Mouse (Mus musculus): ENCODE data around the gene Uncx.
"Not testable (repeated sequence)": the region's sequence is repeated elsewhere in the genome, so short reads cannot be mapped to it uniquely, and the experiment has no call there.

Gene Uncx

DNA sequence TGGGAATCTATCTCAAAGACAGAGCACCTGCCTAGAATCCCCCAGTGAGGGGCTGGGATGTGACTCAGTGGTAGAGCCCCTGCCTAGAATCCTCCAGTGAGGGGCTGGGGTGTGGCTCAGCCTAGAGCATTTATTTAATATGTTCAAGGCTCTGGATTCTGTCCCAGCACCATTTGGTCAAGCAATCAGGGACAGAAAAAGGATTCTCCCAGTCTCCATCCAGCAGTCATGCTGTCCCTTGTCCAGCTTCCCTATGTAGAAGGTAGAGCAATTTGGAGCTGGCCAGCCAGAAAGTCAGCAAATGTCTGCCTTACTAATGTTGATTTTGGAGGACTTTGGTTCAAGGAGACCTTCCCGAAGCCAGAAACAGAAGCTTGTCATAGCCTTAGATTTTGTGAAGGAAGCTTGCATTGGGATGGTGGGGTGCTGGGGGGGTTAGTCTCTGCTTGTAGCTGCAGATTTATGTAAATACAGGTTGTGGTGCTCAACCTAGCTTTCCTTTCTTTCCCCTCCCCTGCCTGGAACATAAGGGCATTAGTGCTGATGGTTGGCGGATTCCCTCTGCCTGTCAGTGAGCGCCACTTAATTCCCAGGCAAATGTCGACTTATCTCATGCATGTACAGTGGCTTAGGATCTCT is 18.2 kb downstream of the Uncx start:
- in situ Hi-C loops (cut with MboI, MseI): no loop called here

GRCm38 (mm10) chr5:139564663-139565062 is 21.4 kb downstream of the Uncx start:
- in situ Hi-C loops (cut with MboI, MseI): no loop called here

GRCm38 (mm10) chr5:139565462-139565861 is 22.2 kb downstream of the Uncx start:
- in situ Hi-C loops (cut with MboI, MseI): no loop called here

DNA sequence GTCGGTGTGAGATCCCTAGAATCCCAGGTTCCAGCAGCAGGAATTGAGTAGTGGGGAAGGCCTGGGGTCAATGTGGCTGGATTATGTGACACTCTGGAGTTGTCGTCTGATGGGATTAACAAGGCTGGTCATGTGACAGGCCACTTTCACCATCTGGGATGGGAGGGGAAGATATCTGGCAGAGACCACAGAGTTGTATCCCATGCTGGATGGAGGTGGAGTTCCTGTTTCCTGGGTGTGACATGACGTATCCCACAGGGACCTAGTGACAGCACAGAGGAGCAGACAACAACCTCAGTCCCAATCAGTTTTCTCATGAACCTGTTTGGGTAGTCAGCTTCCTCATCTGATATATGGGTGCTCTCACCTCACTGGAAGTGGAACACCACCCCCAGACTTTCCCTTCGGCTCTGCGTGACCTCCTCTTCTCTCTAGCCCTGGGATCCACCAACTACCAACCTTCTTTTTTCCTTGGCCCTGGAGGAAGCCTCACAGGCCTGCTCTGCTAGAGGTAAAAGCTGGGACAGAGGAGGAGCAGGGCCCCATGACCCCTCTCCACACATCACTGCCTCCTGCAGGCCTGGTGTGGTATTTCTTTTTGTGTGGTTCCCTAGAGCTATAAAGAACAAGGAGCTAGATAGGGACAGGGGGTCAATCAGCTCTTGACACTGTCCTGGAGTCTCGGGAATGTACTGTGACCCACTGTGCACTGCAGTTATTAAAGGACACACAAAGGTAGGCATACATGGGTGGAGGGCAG is 23.5 kb downstream of the Uncx start:
- in situ Hi-C loops (cut with MboI, MseI): no loop called here

DNA sequence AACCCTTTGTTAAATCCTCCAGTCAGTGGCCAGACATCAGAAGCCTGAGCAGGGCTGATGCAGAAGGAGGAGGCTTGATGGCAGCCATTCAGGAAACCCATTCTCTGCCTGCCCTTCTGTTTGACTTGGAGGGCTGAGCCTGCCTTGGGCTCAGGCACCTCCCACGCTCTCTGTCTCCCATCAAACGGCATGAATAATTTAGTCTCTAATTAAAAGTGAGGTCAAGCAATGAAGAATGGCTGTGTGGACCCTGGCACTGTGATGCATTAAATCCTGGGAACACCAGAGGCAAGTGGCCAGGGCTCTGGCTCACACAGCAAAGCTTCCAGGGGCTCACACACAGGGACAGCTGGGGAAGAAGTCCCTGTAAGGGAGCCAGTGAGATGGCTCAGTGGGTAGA is 24.8 kb downstream of the Uncx start:
- in situ Hi-C loops (cut with MboI, MseI): no loop called here

GRCm38 (mm10) chr5:139572526-139572925 is 29.2 kb downstream of the Uncx start:
- in situ Hi-C loops (cut with MboI, MseI): no loop called here

DNA sequence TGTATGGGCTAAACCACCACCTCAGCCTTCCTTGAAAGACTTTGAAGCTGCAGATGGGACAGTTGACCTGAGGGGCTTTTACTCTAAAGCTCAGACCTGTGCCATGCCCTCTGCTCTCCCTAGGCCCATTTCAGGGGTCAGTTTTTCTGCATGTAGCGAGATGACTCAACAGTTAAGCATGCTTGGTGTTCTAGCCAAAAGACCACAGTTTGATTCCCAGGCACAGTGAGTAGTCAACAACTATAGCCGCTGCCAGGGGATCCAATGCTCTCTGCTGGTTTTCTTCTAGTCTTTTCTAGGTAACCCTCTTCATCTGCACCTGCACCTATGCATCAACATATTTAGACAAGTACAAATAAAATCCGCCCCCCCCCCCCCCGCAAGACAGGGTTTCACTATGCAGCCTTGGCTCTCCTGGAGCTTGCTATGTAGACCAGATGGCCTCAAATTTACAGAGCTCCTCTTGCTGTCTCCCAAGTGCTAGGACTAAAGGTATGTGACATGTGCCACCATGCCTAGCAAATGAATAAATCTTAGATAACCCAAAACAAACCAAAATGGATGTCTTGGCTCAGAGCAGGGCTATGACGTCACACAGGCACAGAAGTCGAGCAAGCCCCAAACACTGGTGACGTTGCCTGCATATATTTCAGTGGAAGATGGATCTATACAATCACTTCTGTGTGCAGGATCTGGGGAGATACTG is 30.5 kb downstream of the Uncx start:
- in situ Hi-C loops (cut with MboI, MseI): no loop called here

GRCm38 (mm10) chr5:139575054-139575453 is 31.8 kb downstream of the Uncx start:
- in situ Hi-C loops (cut with MboI, MseI): no loop called here

GRCm38 (mm10) chr5:139580171-139580743 is 37.0 kb downstream of the Uncx start:
- in situ Hi-C loops (cut with MboI, MseI): no loop called here

- in situ Hi-C loops (cut with MboI, MseI): no loop called here
Measured at GRCm38 (mm10) chr5:139581308-139581868, 38.1 kb downstream of the Uncx start.

DNA sequence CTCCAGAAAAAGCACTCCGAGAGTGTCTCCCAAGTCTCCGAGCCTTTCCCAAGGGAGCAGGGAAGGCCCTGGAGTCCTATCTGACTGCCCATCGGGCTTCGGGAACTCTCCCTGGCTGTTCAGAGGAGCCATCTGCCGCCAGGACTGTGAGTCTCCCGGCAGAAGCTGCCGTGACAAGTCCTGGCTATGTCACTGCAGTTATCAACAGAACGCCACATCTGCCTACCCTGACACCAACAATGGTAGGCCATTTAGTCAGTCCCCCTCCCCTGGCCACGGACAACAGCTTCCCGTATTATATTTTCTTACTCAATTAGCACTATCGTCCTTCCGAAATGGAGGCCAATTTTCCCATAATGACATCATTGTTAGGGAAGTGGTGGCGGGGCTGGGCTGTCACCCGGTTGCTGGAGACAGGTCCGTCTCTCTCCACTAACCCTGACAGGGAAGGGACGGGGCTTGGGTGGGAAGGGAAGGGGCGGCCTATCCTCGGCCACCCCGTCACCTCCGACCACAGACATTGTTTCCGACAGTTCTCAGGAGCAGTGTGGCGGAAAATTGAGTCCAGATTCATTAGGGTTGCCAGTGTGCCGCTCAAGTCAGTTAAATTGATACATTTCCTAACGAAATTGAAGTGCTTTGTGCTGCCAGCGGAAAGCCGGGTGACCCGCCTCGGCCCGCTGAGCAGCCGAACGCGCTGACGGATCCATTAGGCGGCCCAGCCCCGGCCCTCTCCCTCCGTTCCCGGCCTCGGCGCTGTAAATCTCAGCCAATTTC is 41.9 kb downstream of the Uncx start:
- in situ Hi-C loops (cut with MboI, MseI): no loop called here

- in situ Hi-C loops (cut with MboI, MseI): no loop called here
Measured at GRCm38 (mm10) chr5:139585748-139586060, 42.4 kb downstream of the Uncx start.

DNA sequence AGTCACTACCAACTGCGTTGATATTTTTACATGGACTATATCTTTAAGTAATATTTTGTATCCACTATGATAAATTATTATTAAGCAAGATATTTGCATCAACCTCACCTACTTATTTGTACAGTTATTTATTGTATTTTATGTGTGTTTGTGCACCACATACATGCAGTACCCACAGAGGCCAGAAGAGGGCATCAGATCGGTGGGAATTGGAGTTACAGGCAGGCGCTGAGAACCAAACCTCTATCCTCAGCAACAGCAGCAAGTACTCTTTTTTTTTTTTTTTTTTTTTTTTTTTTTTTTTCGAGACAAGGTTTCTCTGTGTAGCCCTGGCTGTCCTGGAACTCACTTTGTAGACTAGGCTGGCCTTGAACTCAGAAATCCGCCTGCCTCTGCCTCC is 44.2 kb downstream of the Uncx start:
- in situ Hi-C loops (cut with MboI, MseI): not testable (repeated sequence)

DNA sequence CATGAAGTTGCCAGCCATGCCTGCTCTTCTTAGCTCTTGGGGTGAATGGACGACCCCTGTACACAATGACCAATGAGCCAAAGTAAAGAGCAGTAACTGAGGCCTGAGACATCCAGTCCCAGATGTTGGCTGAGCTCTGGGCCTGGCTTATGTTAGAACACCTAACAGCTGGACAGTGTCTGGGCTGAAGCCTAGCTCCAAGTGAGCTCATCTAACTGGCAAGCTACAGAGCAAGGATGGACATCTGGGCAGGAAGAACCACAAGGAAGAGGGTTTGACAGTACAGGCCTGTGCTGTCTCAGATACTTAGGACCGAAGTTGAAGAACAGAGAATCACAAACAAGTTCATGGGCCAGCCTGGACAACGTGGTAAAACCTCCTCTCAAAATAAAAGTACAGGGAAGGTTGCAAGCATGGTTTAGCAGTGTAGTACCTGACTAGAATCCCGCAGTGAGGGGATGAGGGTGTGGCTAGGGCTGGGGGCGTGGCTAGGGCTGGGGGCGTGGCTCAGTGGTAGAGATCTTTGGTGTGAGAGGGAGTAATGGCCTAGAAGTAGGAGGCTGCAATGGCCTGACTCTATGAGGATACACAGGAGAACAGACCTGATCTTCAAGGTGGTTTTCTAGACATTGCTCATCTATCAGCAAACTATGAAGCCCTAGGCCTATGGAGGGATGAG is 47.5 kb downstream of the Uncx start:
- in situ Hi-C loops (cut with MboI, MseI): loop anchor here in 1 of 2 experiments (5.0 kb wide), 1 partner anchor 91 kb away; no protein-coding TSS in a partner anchor

GRCm38 (mm10) chr5:139592011-139592410 is 48.7 kb downstream of the Uncx start:
- in situ Hi-C loops (cut with MboI, MseI): loop anchor here in 1 of 2 experiments (5.0 kb wide), 1 partner anchor 90 kb away; no protein-coding TSS in a partner anchor

DNA sequence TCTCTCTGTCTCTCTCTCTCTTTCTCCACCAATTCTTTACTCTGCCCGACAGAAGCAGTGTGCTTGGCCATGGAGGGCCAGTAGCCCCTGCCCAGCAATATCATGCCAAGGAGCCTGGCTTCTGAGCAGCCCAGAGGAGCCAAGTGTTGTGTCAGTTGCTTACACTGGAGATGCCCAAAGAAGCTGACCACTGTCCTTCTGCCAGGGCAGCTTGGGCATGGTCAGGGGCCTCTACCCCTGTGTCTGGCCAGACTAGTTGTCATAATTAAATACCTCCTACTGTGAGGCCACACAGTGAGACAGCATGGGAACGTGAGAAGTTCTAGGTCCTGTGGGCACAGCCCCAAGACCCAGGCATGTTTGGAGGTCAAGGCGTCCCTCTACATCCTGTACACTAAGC is 49.6 kb downstream of the Uncx start:
- in situ Hi-C loops (cut with MboI, MseI): loop anchor here in 1 of 2 experiments (5.0 kb wide), 1 partner anchor 89 kb away; no protein-coding TSS in a partner anchor

- in situ Hi-C loops (cut with MboI, MseI): loop anchor here in 1 of 2 experiments (5.0 kb wide), 1 partner anchor 89 kb away; no protein-coding TSS in a partner anchor
Measured at GRCm38 (mm10) chr5:139593746-139594145, 50.5 kb downstream of the Uncx start.

GRCm38 (mm10) chr5:139595001-139595400 is 51.7 kb downstream of the Uncx start:
- in situ Hi-C loops (cut with MboI, MseI): no loop called here

Measured in T-helper 17 cell (primary cell).